Mouse (Mus musculus): ENCODE results near the gene Fam214a. TPM values are rescaled to one million over a fixed set of nuclear protein-coding genes. Genes with fewer than 3 reads are reported as not detected.

The Fam214a gene
- polyA plus RNA-seq (2016; fragmentation: Nextera tagmentation; extraction: Ambion mirVana): 8.0 and 10.3 TPM in 2 replicates

DNA sequence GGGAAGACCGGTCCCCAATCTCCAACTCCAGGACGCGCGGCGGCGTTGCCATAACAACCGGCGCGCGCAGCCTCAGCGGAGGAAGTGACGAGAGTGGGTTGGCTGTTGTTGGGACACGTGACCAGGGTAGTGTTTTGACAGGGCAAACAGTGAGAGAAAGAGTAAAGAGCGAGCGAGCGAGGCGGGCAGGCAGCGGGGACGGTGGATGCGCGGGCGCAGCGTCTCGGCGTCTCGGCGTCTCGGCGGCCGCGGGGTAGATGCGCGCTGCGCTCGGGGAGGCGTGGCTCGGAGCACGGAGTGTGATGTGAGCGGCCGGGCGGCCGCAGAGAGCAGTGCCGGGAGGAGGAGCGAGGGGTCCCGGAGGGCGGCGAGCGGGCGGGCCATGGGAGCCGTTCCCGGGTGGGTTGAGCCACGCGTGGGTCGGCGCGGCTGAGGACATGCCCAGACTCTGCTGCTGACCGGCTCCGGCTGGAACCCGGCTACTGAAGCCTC lies at the start of gene Fam214a:
Gene Fam214a (plus strand): TSS at position 129 of the 492 bp plus-strand sequence.
- Histone ChIP-seq H3K9me3 (no peaks in the 10 kb centered on the region; the same call in 1 of the 2 replicates), H3K27me3 (ENCODE audit: poor library complexity, severe bottlenecking) (no peaks in the 10 kb centered on the region), H3K4me3 (peak within 1 kb of the TSS; percentile 92), H3K36me3 (replicated peaks) (peaks cover 5% of the 10 kb centered on the region), H3K27ac (peak within 1 kb of the TSS; percentile 93), H3K4me1 (peaks cover 22% of the 10 kb centered on the region)
- WGBS: under 1% methylated on average over 59 of the region's 59 CpGs
- peak; percentile 95 for DNase-seq (ENCODE audit: extremely low spot score, low spot score)

DNA sequence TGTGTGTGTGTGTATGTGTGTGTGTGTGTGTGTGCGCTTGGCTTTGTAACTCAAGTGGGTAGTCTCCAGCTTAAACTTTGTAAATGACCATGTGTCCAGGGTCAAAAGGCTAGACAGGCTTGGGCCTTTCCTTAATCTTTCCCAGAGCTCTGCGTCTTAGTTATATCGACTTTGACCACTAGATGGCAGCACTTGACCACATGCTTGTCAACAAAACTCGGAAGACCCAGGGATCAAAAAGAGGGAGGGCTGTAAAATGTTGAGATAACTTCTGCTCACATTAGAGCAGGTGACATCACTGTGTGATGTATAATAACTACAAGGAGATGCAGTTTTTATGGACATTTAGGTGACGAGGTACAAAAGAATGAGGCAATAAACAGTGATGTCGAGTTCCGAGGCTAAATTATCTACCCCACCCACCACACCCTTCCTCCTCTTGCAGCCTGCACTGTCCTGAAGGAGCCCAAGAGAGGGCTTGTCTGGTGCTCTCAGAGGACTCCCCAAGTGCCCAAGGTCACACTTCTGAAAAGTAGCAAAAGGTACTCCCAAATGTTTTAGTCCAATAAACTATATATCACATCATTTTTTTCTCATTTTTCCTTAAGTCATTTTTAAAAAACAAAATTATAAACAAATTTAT lies 47.7 kb upstream of the Fam214a start:
- H3K9me3 ChIP-seq: no peaks in the 10 kb centered on the region
- 22% methylated on average over 7 of the region's 7 CpGs for WGBS
- no peaks in the 10 kb centered on the region for H3K36me3 ChIP-seq (replicated peaks)

DNA sequence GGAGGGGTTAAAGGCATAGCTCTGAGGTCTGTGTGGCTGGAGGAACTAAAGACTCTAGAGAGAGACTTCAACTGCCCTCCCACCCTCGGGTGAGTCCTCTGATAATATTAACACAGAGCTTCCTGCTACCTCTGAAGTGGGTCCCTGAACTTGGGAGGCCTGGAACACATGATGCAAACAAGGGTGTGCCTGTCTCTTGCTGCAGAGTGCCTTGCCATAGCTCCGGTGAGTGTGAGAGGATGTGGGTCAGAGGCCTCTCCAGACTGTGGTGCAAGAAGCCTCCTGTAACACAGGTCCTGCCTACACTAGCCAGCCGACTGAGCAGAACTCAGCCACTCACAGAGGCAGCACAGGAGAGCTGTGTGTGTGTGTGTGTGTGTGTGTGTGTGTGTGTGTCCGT lies 45.7 kb upstream of the Fam214a start:
- peaks cover 10% of the 10 kb centered on the region; the same call in 1 of the 2 replicates for H3K4me1 ChIP-seq
- H3K9me3 ChIP-seq: no peaks in the 10 kb centered on the region
- no peaks in the 10 kb centered on the region for H3K36me3 ChIP-seq (replicated peaks)
- WGBS: 65% methylated on average over 4 of the region's 4 CpGs
- no peak overlapping the region for H3K27ac ChIP-seq
- no peak overlapping the region for H3K4me3 ChIP-seq
- no peak for DNase-seq (ENCODE audit: extremely low spot score, low spot score)
- no peaks in the 10 kb centered on the region for H3K27me3 ChIP-seq (ENCODE audit: poor library complexity, severe bottlenecking)

More for the DNA sequence above, 47.7 kb upstream of the Fam214a start:
- DNase-seq (ENCODE audit: extremely low spot score, low spot score): peak; percentile 70
- peaks cover 4% of the 10 kb centered on the region; the same call in 1 of the 2 replicates for H3K4me1 ChIP-seq
- H3K4me3 ChIP-seq: no peak overlapping the region
- no peaks in the 10 kb centered on the region for H3K27me3 ChIP-seq (ENCODE audit: poor library complexity, severe bottlenecking)
- no peak overlapping the region for H3K27ac ChIP-seq

DNA sequence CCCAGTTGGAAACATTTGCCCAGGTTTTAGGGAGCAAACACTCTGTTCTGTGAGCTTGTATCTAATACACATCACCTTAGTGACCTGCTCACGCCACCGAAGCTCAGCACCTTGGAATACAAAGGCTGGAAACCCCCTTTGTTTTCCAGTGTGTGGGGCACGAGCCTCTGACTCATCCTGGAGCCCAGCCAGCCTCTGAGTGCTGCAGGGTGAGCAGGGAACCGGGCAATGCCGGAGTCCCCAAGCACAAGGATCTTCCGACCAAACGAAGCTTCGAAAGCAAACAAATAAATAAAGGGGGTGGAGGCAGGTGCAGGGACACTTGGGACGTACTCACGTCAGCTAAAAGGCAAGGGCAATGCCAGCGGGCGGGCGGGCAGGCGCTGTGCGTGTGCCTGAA lies 43.4 kb upstream of the Fam214a start:
- WGBS: 85% methylated on average over 15 of the region's 15 CpGs
- H3K27me3 ChIP-seq (ENCODE audit: poor library complexity, severe bottlenecking): no peaks in the 10 kb centered on the region
- DNase-seq (ENCODE audit: extremely low spot score, low spot score): no peak

DNA sequence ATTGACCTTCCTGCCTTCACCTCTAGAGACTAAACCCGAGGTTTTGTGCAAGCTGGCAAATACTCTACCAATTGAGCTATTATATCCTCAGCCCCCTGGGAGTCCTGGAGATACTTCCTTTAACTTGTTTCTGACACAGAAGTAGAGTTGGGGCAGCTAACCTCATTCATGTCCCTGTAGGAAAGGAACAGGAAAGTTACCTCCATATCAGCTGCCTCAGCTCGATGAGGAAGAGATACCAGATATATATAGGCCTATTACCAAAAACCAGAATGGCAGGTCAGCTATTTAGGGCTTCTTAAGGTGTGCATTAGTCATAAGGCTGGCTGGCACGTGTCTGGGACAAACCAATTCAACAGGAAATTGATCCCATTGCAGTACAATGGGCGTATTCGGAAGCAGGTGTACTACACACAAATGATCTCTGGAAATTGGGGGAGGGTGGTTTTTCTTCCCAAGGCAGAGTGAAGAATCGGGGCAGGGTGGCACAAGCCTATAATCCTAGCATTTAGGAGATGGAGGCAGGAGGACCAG lies 42.4 kb upstream of the Fam214a start:
- Histone ChIP-seq H3K4me1 (peaks cover 16% of the 10 kb centered on the region), H3K36me3 (replicated peaks) (no peaks in the 10 kb centered on the region), H3K27me3 (ENCODE audit: poor library complexity, severe bottlenecking) (no peaks in the 10 kb centered on the region), H3K9me3 (no peaks in the 10 kb centered on the region), H3K27ac (no peak overlapping the region), H3K4me3 (no peak overlapping the region)
- WGBS: 86% methylated on average over 6 of the region's 6 CpGs
- no peak for DNase-seq (ENCODE audit: extremely low spot score, low spot score)

More for the DNA sequence above, 43.4 kb upstream of the Fam214a start:
- Histone ChIP-seq H3K4me1 (peaks cover 20% of the 10 kb centered on the region), H3K36me3 (replicated peaks) (no peaks in the 10 kb centered on the region), H3K4me3 (no peak overlapping the region), H3K27ac (peak overlapping the region; percentile 48; the same call in 1 of the 2 replicates), H3K9me3 (no peaks in the 10 kb centered on the region)

DNA sequence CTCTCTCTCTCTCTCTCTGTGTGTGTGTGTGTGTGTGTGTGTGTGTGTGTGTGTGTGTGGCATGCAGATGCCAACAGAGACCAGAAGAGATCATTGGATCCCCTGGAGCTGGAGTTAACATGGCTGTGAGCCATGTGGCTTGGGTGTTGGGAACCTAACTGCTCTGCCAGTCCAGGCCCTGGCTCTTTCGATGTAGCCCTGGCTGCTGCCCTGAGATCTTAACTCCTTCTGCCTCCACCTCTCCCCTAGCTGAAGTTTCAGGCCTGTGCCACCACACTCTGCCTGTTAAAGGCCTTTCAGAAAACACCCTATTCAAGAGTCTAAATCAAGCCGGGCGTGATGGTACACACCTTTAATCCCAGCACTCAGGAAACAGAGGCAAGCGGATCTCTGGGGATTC lies 41.3 kb upstream of the Fam214a start:
- Histone ChIP-seq H3K27me3 (ENCODE audit: poor library complexity, severe bottlenecking) (no peaks in the 10 kb centered on the region), H3K36me3 (replicated peaks) (no peaks in the 10 kb centered on the region), H3K27ac (no peak overlapping the region), H3K4me1 (peaks cover 16% of the 10 kb centered on the region), H3K9me3 (no peaks in the 10 kb centered on the region), H3K4me3 (no peak overlapping the region)
- no peak for DNase-seq (ENCODE audit: extremely low spot score, low spot score)
- WGBS: 73% methylated on average over 4 of the region's 4 CpGs

DNA sequence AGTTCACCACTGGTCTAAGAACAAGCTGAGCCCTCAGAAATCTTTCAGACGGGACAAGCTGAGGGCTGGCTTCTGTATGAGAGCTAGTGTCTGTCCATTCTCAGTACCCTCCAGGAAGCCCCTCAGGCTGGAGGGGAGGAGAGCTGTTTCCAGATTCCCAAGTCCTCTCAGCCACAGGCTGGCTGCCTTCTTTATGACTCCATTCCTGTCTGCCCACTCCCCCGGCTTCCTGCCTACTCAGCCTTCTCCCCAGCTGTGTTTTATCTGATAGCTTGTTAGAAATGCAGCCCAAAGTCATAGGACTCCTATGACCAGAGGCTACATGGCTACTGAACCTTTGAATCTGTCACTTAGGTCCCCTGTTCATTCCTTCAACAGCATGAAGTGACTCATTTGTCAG lies 40.8 kb upstream of the Fam214a start:
- H3K27me3 ChIP-seq (ENCODE audit: poor library complexity, severe bottlenecking): no peaks in the 10 kb centered on the region
- peaks cover 5% of the 10 kb centered on the region; the same call in 1 of the 2 replicates for H3K9me3 ChIP-seq
- H3K36me3 ChIP-seq (replicated peaks): no peaks in the 10 kb centered on the region
- no peak overlapping the region; the same call in 1 of the 2 replicates for H3K27ac ChIP-seq
- peaks cover 16% of the 10 kb centered on the region for H3K4me1 ChIP-seq
- no peak for DNase-seq (ENCODE audit: extremely low spot score, low spot score)
- WGBS: 69% methylated on average over 2 of the region's 2 CpGs
- H3K4me3 ChIP-seq: no peak overlapping the region

DNA sequence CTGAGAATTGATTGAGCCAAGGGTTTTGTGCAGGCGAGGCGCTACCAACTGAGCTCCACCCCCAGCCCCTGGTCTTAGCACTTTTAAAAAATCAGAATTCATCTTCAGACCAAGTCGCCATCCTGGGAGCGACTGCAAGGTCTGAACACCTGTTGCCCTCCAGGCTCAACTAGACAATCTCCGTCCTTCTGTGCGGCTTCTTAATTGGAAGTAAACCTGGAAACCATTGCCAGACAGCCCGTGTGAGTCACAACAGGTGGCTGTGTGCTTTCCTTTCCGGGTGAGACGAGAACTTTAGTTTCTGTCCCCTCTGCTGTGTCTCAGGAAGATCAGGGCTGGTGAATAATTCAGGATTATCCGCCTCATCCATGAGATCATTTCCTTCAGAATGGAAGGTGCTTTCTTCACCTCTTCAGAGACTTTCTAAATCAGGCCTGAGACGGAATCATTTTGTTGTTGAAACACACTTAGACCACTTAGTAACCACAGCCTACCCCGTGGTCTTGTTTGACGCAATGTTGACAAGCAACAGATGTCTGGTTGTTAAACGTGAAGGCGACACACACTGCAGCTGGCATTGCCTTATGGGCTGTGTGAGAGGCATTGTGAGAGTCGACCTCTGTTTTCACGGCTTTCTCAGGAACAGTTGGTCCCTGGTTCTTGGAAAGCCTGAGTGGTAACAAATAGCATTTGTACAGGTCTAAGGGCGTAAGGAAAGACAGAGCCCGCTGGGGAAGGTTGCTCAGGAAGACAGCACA lies 39.9 kb upstream of the Fam214a start:
- Histone ChIP-seq H3K4me1 (peaks cover 16% of the 10 kb centered on the region), H3K4me3 (no peak overlapping the region), H3K27me3 (ENCODE audit: poor library complexity, severe bottlenecking) (no peaks in the 10 kb centered on the region), H3K36me3 (replicated peaks) (no peaks in the 10 kb centered on the region), H3K27ac (peak overlapping the region; percentile 30; the same call in 1 of the 2 replicates), H3K9me3 (peaks cover 9% of the 10 kb centered on the region; the same call in 1 of the 2 replicates)
- 79% methylated on average over 19 of the region's 19 CpGs for WGBS
- no peak for DNase-seq (ENCODE audit: extremely low spot score, low spot score)

DNA sequence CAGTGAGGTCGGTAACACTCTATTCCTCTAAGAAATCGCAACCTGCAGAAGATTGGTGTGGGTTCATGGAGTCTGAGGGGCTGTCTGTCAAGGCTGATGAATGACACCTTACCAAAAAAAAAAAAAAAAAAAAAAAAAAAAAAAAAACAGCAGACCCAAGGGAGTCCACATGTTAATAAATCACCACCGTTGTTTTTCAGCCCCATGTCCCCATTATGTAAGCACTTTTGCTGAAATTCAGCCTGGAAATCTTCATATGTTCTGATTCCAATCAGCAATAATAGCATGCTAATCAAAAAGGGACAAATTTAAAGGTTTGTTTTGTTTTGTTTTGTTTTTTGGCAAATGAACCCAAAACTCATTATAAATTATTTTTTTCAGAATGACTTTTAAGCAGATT lies 37.1 kb upstream of the Fam214a start:
- no peak for DNase-seq (ENCODE audit: extremely low spot score, low spot score)
- Histone ChIP-seq H3K36me3 (replicated peaks) (no peaks in the 10 kb centered on the region), H3K27ac (no peak overlapping the region), H3K4me3 (no peak overlapping the region), H3K9me3 (peaks cover 9% of the 10 kb centered on the region; the same call in 1 of the 2 replicates), H3K27me3 (ENCODE audit: poor library complexity, severe bottlenecking) (no peaks in the 10 kb centered on the region), H3K4me1 (peaks cover 16% of the 10 kb centered on the region)
- WGBS: 90% methylated on average over 3 of the region's 3 CpGs

DNA sequence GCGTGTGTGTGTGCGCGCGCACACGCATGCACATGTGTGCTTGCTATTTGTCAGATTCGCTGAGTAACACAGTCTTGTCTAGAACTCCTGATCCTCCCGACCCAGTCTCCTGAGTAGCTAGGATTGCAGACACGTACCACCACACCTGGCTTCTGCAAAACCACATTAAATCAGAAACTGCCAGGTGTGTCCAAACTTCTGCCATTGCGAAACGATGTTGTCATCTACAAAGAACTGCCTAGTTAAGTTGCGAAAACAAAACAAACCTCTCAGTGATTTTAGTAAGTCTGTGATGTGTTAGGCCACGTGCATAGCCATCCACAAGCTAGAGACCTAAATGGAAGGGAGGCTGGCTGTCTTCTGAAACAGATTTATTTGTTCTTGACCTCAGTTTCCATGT lies 32.2 kb upstream of the Fam214a start:
- Histone ChIP-seq H3K4me3 (no peak overlapping the region), H3K27ac (no peak overlapping the region), H3K36me3 (replicated peaks) (no peaks in the 10 kb centered on the region), H3K9me3 (peaks cover 9% of the 10 kb centered on the region; the same call in 1 of the 2 replicates), H3K27me3 (ENCODE audit: poor library complexity, severe bottlenecking) (peaks cover 12% of the 10 kb centered on the region), H3K4me1 (peaks cover 41% of the 10 kb centered on the region)
- WGBS: 94% methylated on average over 12 of the region's 12 CpGs
- no peak for DNase-seq (ENCODE audit: extremely low spot score, low spot score)

DNA sequence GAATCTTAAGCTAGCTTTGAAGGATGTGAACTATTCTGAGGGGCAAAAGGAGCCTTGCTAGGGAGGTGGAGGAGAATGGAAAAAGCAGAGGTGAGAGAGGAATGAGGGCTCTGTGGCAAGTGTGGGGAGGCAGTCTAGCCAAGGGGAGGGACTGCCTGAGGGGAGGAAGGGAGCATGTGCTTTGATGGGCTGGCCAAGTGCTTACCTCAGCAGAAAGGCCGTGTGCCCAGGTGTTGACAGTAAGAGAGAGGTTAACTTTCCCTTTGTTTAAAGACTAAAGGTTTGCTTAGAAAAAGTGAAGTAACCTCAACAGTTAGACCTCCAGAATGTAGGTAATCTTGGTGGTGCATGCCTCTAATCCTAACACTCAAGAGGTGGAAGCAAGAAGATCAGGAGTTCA lies 31.3 kb upstream of the Fam214a start:
- WGBS: 70% methylated on average over 1 of the region's 1 CpGs
- H3K27ac ChIP-seq: peak overlapping the region; percentile 48; the same call in 1 of the 2 replicates
- H3K9me3 ChIP-seq: peaks cover 9% of the 10 kb centered on the region; the same call in 1 of the 2 replicates
- H3K36me3 ChIP-seq (replicated peaks): no peaks in the 10 kb centered on the region
- H3K4me1 ChIP-seq: peaks cover 48% of the 10 kb centered on the region
- no peak overlapping the region for H3K4me3 ChIP-seq
- peaks cover 12% of the 10 kb centered on the region for H3K27me3 ChIP-seq (ENCODE audit: poor library complexity, severe bottlenecking)
- no peak for DNase-seq (ENCODE audit: extremely low spot score, low spot score)

DNA sequence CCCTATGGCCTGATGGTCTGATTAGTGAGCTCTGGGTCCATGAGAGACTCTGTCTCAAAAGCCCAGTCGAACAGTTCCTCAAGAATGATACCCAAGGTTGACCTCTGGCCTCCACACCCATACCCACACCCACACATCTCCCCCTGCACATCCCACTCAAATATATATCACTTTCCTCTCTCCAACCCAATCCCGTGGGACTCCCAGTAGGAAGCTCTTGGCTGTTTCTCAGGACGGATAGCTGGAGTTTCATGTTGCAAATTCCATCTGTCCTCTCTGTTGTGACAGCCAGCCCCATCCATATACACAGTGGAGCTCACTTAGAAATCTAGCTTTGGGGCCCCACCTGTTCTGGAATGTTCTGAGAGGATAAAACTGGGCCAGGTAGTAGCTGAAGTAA lies 29.8 kb upstream of the Fam214a start:
- Histone ChIP-seq H3K36me3 (replicated peaks) (no peaks in the 10 kb centered on the region), H3K9me3 (no peaks in the 10 kb centered on the region), H3K4me3 (no peak overlapping the region), H3K27me3 (ENCODE audit: poor library complexity, severe bottlenecking) (peaks cover 12% of the 10 kb centered on the region), H3K4me1 (peaks cover 48% of the 10 kb centered on the region), H3K27ac (peak overlapping the region; percentile 78)
- DNase-seq (ENCODE audit: extremely low spot score, low spot score): no peak
- WGBS: 85% methylated on average over 3 of the region's 3 CpGs

Data from forebrain, embryonic 10.5 days (tissue).